Mouse (Mus musculus): ENCODE results near the gene Plekhm3.

DNA sequence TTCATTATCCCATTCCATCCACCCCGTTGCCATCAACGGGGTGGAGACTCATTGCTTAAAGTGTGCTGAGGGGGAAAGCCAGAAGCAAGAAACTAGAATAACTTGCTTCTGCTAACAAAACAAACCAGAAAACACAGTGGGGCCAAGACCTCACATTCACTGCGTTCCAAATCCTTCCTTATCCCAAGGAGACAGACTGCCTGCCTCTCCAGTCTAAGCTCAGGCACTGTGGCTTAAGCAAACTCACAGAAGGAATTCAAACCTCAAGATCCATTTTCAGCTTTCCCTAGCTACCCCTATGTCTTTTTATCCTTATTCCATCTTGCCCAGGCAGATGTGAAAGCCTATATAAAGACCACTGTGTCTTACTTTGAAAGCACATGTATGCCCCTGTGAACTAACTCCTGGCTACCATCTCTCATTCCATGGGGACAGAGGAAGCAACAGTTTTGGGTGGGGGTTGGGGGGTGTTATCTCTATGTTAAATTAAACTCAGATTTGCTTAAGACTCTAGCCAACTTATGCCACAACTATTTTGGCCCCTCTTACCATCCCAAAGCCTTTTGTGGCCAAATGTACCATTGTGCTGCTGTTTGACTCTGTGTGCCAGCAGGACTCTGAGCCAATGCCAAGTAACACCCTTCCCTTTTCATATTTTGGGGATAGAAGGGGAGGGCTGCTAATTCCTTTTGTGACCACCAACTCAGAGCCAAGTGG, 112.6 kb downstream of the Plekhm3 start:
- TF ChIP-seq CTCF (IDR thresholded peaks at IDR 0.05; ENCODE audit: control insufficient read depth, insufficient read depth, insufficient replicate concordance, low read depth, low read length) (no peak), POLR2A (IDR thresholded peaks at IDR 0.05; ENCODE audit: control insufficient read depth, low read depth, low read length) (no peak)

All from testis, adult 2 months (tissue).